Mouse (Mus musculus) CH12.LX (cell line): ENCODE results near the gene Scamp2. TPM values are rescaled to one million over a fixed set of nuclear protein-coding genes. Genes with fewer than 3 reads are reported as not detected.

Source experiments
- DNase-seq: peaks from one replicate; pipeline ENCODE4 v3.0.0-alpha.2; 2013; ENCODE audit errors: extremely low read depth
- H3K27ac ChIP-seq: 2 replicates; pipeline ENCODE4 v1.5.1; 2012; ENCODE audit warnings: low read depth, mild to moderate bottlenecking, control low read depth, moderate library complexity; ENCODE audit not compliant: insufficient read depth
- H3K27me3 ChIP-seq: replicated peaks from 2 replicates; pipeline ENCODE3; 2012; ENCODE audit warnings: inconsistent platforms
- H3K36me3 ChIP-seq, 2 experiments: replicated peaks in 1 of 2; 2 replicates each; pipeline versions ENCODE3 to v1.6.1; 2012; ENCODE audit warnings: inconsistent platforms in 1 of 2, low read length in 1 of 2, mild to moderate bottlenecking in 1 of 2, mixed read lengths in 1 of 2, moderate library complexity in 1 of 2; ENCODE audit not compliant: control insufficient read depth in 1 of 2, insufficient read depth in 1 of 2
- H3K4me1 ChIP-seq, 2 experiments: 2 replicates each; pipeline ENCODE4 v1.6.1; 2012; ENCODE audit warnings: inconsistent platforms in 1 of 2, moderate library complexity in 1 of 2; ENCODE audit not compliant: insufficient read depth in 2 of 2, control insufficient read depth in 1 of 2
- H3K4me2 ChIP-seq: 2 replicates; pipeline ENCODE4 v1.6.1; 2012; ENCODE audit warnings: low read depth, mild to moderate bottlenecking, control low read depth; ENCODE audit not compliant: poor library complexity, insufficient read depth, severe bottlenecking
- H3K4me3 ChIP-seq, 3 experiments: fragments of 150-350 bp in 1 of 3; sonication (generic) in 1 of 3; replicated peaks in 1 of 3; 2 replicates each; pipeline versions ENCODE3 to v1.5.1; 2011 to 2012; ENCODE audit warnings: low read depth in 2 of 3, low read length in 2 of 3, mild to moderate bottlenecking in 2 of 3, moderate library complexity in 2 of 3, control low read depth in 1 of 3, improper control_type of control experiment in 1 of 3, inconsistent platforms in 1 of 3, mixed read lengths in 1 of 3; ENCODE audit not compliant: poor library complexity in 1 of 3
- H3K79me2 ChIP-seq: replicated peaks from 2 replicates; pipeline ENCODE4 v1.6.1; 2012; ENCODE audit warnings: mild to moderate bottlenecking, moderate library complexity; ENCODE audit not compliant: control insufficient read depth, poor library complexity, insufficient read depth, severe bottlenecking; ENCODE audit errors: extremely low read depth
- H3K9ac ChIP-seq: 2 replicates; pipeline ENCODE4 v1.6.1; 2012; ENCODE audit warnings: low read depth, mild to moderate bottlenecking, control low read depth, moderate library complexity; ENCODE audit not compliant: insufficient read depth
- H3K9me3 ChIP-seq: replicated peaks from 2 replicates; pipeline ENCODE3; 2012; ENCODE audit warnings: low read length, inconsistent platforms, mixed read lengths
- CHD1 ChIP-seq: IDR thresholded peaks from 2 replicates; pipeline ENCODE4 v1.6.1; 2012; ENCODE audit warnings: low read depth, low read length, improper control_type of control experiment, inconsistent platforms
- CHD2 ChIP-seq: IDR thresholded peaks from 2 replicates; pipeline ENCODE4 v1.6.1; 2011; ENCODE audit warnings: low read length, improper control_type of control experiment
- E2F4 ChIP-seq: IDR thresholded peaks from 2 replicates; pipeline ENCODE4 v1.6.1; 2011; ENCODE audit warnings: low read depth, low read length, improper control_type of control experiment; ENCODE audit not compliant: insufficient replicate concordance
- ELF1 ChIP-seq: IDR thresholded peaks from 2 replicates; pipeline ENCODE4 v1.6.1; 2014; ENCODE audit warnings: low read depth, mild to moderate bottlenecking, inconsistent platforms, low read length, improper control_type of control experiment
- EP300 ChIP-seq: IDR thresholded peaks from 2 replicates; pipeline ENCODE4 v1.6.1; 2011; ENCODE audit warnings: low read length, improper control_type of control experiment
- ETS1 ChIP-seq: conservative IDR thresholded peaks from 2 replicates; pipeline ENCODE4 v1.6.1; 2012; ENCODE audit warnings: low read depth, mild to moderate bottlenecking, inconsistent platforms, low read length, improper control_type of control experiment, moderate library complexity
- HCFC1 ChIP-seq: IDR thresholded peaks from 2 replicates; pipeline ENCODE4 v1.6.1; 2012; ENCODE audit warnings: low read depth, mild to moderate bottlenecking, inconsistent platforms, low read length, improper control_type of control experiment
- IRF4 ChIP-seq: IDR thresholded peaks from 2 replicates; pipeline ENCODE4 v1.6.1; 2014; ENCODE audit warnings: low read depth, mild to moderate bottlenecking, inconsistent platforms, low read length, improper control_type of control experiment
- JUND ChIP-seq: conservative IDR thresholded peaks from 2 replicates; pipeline ENCODE4 v1.6.1; 2011; ENCODE audit warnings: low read depth, low read length, improper control_type of control experiment
- MAFK ChIP-seq: IDR thresholded peaks from 2 replicates; pipeline ENCODE4 v1.6.1; 2011; ENCODE audit warnings: low read length, improper control_type of control experiment; ENCODE audit not compliant: insufficient replicate concordance
- MAX ChIP-seq: IDR thresholded peaks from 2 replicates; pipeline ENCODE4 v1.6.1; 2011; ENCODE audit warnings: low read length, improper control_type of control experiment
- MXI1 ChIP-seq: IDR thresholded peaks from 2 replicates; pipeline ENCODE4 v1.6.1; 2011; ENCODE audit warnings: mild to moderate bottlenecking, low read depth, low read length, improper control_type of control experiment
- MYC ChIP-seq: IDR thresholded peaks from 2 replicates; pipeline ENCODE4 v1.6.1; 2011; ENCODE audit warnings: low read depth, mild to moderate bottlenecking, improper control_type of control experiment, low read length
- NELFE ChIP-seq: IDR thresholded peaks from 2 replicates; pipeline ENCODE4 v1.6.1; 2011; ENCODE audit warnings: low read depth, low read length, improper control_type of control experiment
- POLR2A ChIP-seq: IDR thresholded peaks from 2 replicates; pipeline ENCODE4 v1.6.1; 2011; ENCODE audit warnings: low read depth, mild to moderate bottlenecking, improper control_type of control experiment, low read length
- POLR2AphosphoS2 ChIP-seq: IDR thresholded peaks from 2 replicates; pipeline ENCODE4 v1.6.1; 2011; ENCODE audit warnings: low read depth, low read length, improper control_type of control experiment
- RAD21 ChIP-seq: IDR thresholded peaks from 2 replicates; pipeline ENCODE4 v1.6.1; 2011; ENCODE audit warnings: low read depth, mild to moderate bottlenecking, low read length, improper control_type of control experiment, moderate library complexity
- RCOR1 ChIP-seq: conservative IDR thresholded peaks from 2 replicates; pipeline ENCODE4 v1.6.1; 2012; ENCODE audit warnings: low read depth, mild to moderate bottlenecking, inconsistent platforms, low read length, improper control_type of control experiment
- SIN3A ChIP-seq: IDR thresholded peaks from 2 replicates; pipeline ENCODE4 v1.6.1; 2012; ENCODE audit warnings: low read length, improper control_type of control experiment, inconsistent platforms
- TBP ChIP-seq: conservative IDR thresholded peaks from 2 replicates; pipeline ENCODE4 v1.6.1; 2011; ENCODE audit warnings: low read depth, low read length, improper control_type of control experiment
- UBTF ChIP-seq: IDR thresholded peaks from 2 replicates; pipeline ENCODE4 v1.6.1; 2012; ENCODE audit warnings: low read depth, mild to moderate bottlenecking, inconsistent platforms, low read length, improper control_type of control experiment, moderate library complexity
- USF1 ChIP-seq: IDR thresholded peaks from 2 replicates; pipeline ENCODE4 v1.6.1; 2014; ENCODE audit warnings: low read depth, mild to moderate bottlenecking, inconsistent platforms, low read length, improper control_type of control experiment
- ZMIZ1 ChIP-seq: IDR thresholded peaks from 2 replicates; pipeline ENCODE4 v1.6.1; 2012; ENCODE audit warnings: low read depth, mild to moderate bottlenecking, inconsistent platforms, low read length, improper control_type of control experiment
- ZNF384 ChIP-seq: IDR thresholded peaks from 2 replicates; pipeline ENCODE4 v1.6.1; 2012; ENCODE audit warnings: low read depth, low read length, improper control_type of control experiment, inconsistent platforms
- dilution Hi-C: fragments of 300-500 bp; cut with MboI; formaldehyde crosslinking; loops from 2 replicates; pipeline ENCODE4 v1.14.3; 2020; ENCODE audit warnings: low sequenced_read_pairs; ENCODE audit not compliant: extremely low pct_unique_long_range_greater_than_20kb, extremely low pct_ligation_motif_present
- in situ Hi-C: fragments of 300-500 bp; cut with MboI; formaldehyde crosslinking; loops from 3 replicates; pipeline ENCODE4 v1.14.3; 2019; ENCODE audit warnings: low sequenced_read_pairs, low pct_ligation_motif_present, low pct_unique_long_range_greater_than_20kb, mixed read lengths
- polyA plus RNA-seq: library from polyadenylated mRNA; unstranded; fragments of >175 nt; gene quantifications from 2 replicates; pipeline ENCODE4 v1.2.1, GENCODE M21; 2012; ENCODE audit warnings: low read depth; ENCODE audit not compliant: insufficient read length
- total RNA-seq, 2 experiments: library from RNA; depleted of rRNA; stranded (reverse); fragments of 300-350 nt in 1 of 2; fragments of >200 nt in 1 of 2; gene quantifications; 2 replicates each; pipeline ENCODE4 v1.2.3; 2012 to 2014

Scamp2 gene
- total and polyA plus RNA-seq, 3 experiments = 46.4 to 91.6 (median 52.2) TPM

DNA sequence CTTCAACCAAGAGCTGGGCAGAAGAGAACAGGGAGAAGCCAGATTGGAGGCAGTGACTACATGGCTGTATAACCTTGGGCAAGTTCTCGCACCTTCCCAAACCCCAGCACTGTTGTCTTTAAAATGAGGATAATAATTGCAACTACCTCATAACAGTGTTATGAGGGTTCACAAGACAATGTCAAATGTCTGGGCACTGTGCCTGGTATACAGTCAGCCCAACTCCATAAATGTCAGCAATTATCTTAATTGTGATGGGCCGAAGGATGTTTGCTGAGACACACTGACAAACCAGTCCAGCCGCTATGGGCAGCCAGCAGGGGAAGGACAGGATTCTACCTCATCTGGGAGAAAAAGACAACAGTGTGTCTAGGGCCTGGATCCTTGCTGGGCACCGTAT lies 54.0 kb downstream of the Scamp2 start:
- peaks cover 0 to 19% of the 10 kb centered on the region in 2 experiments; a peak in 2 of 4 replicates for H3K4me1 ChIP-seq

DNA sequence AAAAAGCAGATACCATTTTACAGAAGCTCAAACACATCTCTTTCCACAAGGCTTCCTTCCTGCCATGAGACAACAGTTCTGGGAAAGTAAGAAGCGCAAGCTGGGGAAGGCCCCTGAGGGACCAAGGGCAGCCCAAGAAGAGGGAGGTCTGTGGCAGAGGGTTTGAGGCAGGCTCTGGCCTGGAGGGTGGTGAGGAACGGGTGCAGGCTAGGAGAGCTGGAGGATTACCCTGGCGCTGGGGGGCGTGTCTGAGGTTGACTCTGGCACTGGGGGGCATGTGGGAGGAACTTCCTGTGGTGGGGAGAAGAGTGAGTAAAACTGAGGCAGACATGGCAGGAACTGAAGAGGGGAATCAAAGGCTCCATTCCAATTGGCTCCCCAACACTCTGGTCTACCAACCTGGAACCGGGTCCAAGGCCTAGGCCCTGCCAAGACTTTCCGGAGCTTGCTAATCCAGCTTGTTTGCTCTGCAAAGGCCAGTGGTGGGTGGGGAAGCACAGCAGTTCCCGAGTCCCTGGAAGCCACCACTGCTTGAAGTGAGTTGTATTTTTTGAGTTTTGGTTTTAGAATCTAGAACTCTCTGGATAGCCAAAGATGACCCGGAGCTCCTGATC lies 56.9 kb downstream of the Scamp2 start:
- H3K36me3 ChIP-seq = no peaks in the 10 kb centered on the region
- no peak overlapping the region for H3K27ac ChIP-seq
- no peak overlapping the region for H3K9ac ChIP-seq
- H3K9me3 ChIP-seq = no peaks in the 10 kb centered on the region
- H3K79me2 ChIP-seq = no peaks in the 10 kb centered on the region
- no peak for DNase-seq
- TF ChIP-seq EP300 (no peak), RAD21 (no peak), MXI1 (no peak), SIN3A (no peak), ZMIZ1 (no peak), MYC (no peak), IRF4 (no peak), TBP (no peak), ELF1 (no peak), E2F4 (no peak), RCOR1 (no peak), POLR2A (no peak)
- dilution Hi-C loops = no loop called here
- peaks cover 4% of the 10 kb centered on the region for H3K27me3 ChIP-seq
- H3K4me1 ChIP-seq = peaks cover 0 to 6% of the 10 kb centered on the region in 2 experiments; a peak in 2 of 4 replicates
- H3K4me2 ChIP-seq = no peak overlapping the region
- in situ Hi-C loops = loop anchor here (5.0 kb wide), 1 partner anchor 35 kb away; the partner anchor contains the start of gene Csk
- H3K4me3 ChIP-seq = no peak overlapping the region

More for the DNA sequence above, 54.0 kb downstream of the Scamp2 start:
- peaks cover 5% of the 10 kb centered on the region for H3K27me3 ChIP-seq
- no peak overlapping the region for H3K4me2 ChIP-seq
- TF ChIP-seq TBP (no peak), ZNF384 (no peak), MXI1 (no peak)
- no peak overlapping the region for H3K27ac ChIP-seq
- no peaks in the 10 kb centered on the region for H3K9me3 ChIP-seq
- H3K79me2 ChIP-seq = no peaks in the 10 kb centered on the region
- in situ Hi-C loops (loop anchor here (5.0 kb wide), 1 partner anchor 38 kb away; the partner anchor contains the start of gene Csk), dilution Hi-C loops (no loop called here)
- DNase-seq = no peak
- no peaks in the 10 kb centered on the region for H3K36me3 ChIP-seq
- H3K9ac ChIP-seq = no peak overlapping the region
- H3K4me3 ChIP-seq = no peak overlapping the region

DNA sequence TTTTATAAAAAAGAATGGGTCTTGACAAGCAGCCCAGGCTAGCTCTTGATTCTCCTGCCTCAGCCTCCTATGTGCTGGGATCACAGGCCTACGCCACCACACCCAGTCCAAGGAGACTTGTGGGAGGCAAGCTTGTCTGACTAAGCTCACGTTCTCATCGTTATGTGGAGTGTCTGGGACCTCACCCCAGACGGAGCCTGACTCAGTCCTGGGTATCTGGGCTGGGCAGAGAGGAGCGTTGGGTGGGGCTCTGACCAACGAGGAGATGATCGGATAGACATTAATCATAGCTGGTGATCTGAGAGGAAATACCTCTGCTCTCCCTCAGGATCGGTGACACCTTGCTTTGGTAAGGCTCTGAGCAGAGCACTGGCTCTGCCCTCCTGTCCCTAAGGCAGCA lies 58.1 kb downstream of the Scamp2 start:
- Histone ChIP-seq H3K4me3 (no peak overlapping the region), H3K9me3 (no peaks in the 10 kb centered on the region), H3K36me3 (peaks cover 0 to 6% of the 10 kb centered on the region in 2 experiments), H3K9ac (no peak overlapping the region), H3K4me1 (peaks cover 0 to 6% of the 10 kb centered on the region in 2 experiments; a peak in 2 of 4 replicates), H3K27ac (no peak overlapping the region), H3K4me2 (no peak overlapping the region), H3K79me2 (no peaks in the 10 kb centered on the region), H3K27me3 (peaks cover under 1% of the 10 kb centered on the region)
- in situ Hi-C loops (loop anchor here (5.0 kb wide), 1 partner anchor 33 kb away; the partner anchor contains the start of gene Csk), dilution Hi-C loops (no loop called here)
- no peak for DNase-seq
- TF ChIP-seq TBP (no peak), UBTF (no peak), USF1 (no peak), NELFE (no peak), ZMIZ1 (no peak), CHD1 (no peak), MAFK (no peak), SIN3A (no peak), RAD21 (no peak), JUND (no peak), ETS1 (no peak), ZNF384 (no peak), MAX (no peak), E2F4 (no peak), MYC (no peak), POLR2AphosphoS2 (no peak), HCFC1 (no peak), CHD2 (no peak)
- TF ChIP-seq, all 38 proteins: peak for 0
